Mouse (Mus musculus) lung, adult 2 months (tissue): ENCODE data around the gene Gda.

Experiments
- CTCF ChIP-seq: fragments of 200-500 bp; IDR thresholded peaks from 2 replicates; pipeline ENCODE4 v1.5.1; 2011; ENCODE audit warnings: mild to moderate bottlenecking, low read length, control low read depth; ENCODE audit not compliant: insufficient read depth
- POLR2A ChIP-seq: fragments of 200-500 bp; IDR thresholded peaks from 2 replicates; pipeline ENCODE4 v1.6.1; 2011; ENCODE audit warnings: low read depth, mild to moderate bottlenecking, control low read depth, low read length, borderline replicate concordance; ENCODE audit errors: extremely low read depth

GRCm38 (mm10) chr19:21396364-21396763 is 76.9 kb downstream of the Gda start:
- no peak for TF ChIP-seq CTCF
- no peak for TF ChIP-seq POLR2A
